Mouse (Mus musculus) left cerebral cortex, adult 9 months (tissue): ENCODE results near the gene Kcnj5.

Source experiments
- DNase-seq, 2 experiments: peaks; one replicate each; pipeline ENCODE4 v3.0.0; 2022; ENCODE audit warnings: low spot score in 2 of 2

Gene Kcnj5

GRCm38 (mm10) chr9:32320167-32320566 lies 24.0 kb downstream of the Kcnj5 start:
- no peak for DNase-seq

- DNase-seq: no peak
Measured at GRCm38 (mm10) chr9:32315999-32316398, 28.2 kb downstream of the Kcnj5 start.

DNA sequence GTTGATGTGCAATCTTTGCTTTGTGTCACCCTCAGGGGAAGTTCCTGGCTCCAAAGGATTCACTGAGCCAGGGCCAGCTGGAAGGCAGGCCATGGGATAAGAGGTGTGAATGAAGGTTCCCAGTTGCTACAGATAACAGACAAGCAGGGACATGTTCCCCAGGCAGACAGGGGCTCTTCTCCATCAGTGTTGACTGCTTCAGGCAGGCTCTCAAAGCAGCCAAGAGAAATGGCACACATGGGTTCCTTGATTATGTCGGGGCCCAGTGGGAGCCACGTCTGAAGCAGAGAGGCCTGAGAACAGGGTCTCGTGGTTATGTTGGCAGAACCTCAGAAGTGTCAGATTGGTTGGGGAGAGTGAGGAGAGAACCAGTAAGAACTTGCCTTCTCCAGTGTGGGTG lies 30.1 kb downstream of the Kcnj5 start:
- no peak for DNase-seq

- no peak for DNase-seq
Measured at GRCm38 (mm10) chr9:32312208-32312607, 31.9 kb downstream of the Kcnj5 start.

DNA sequence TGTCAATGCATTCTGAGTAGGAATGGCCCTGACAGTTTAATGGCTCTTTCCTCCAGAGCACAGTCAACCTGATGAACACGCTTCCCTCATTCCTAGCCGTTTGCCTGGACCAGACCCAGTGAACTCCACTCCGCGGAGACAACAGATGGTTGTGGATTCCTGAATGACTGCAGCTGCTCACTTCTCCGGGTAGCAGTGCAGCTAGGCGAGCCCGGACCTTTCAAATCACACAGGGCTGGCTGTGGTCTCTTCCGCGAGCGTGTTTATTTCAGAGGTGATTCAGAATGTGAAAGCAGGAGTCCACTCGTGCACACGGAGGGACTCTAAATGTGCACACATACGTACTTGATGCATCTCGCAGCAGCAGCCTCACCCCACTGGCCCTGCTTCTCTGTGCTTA lies 32.4 kb downstream of the Kcnj5 start:
- peak in 1 of 2 experiments; percentile 8 for DNase-seq

- no peak for DNase-seq
Measured at GRCm38 (mm10) chr9:32302501-32303150, 41.5 kb downstream of the Kcnj5 start.

DNA sequence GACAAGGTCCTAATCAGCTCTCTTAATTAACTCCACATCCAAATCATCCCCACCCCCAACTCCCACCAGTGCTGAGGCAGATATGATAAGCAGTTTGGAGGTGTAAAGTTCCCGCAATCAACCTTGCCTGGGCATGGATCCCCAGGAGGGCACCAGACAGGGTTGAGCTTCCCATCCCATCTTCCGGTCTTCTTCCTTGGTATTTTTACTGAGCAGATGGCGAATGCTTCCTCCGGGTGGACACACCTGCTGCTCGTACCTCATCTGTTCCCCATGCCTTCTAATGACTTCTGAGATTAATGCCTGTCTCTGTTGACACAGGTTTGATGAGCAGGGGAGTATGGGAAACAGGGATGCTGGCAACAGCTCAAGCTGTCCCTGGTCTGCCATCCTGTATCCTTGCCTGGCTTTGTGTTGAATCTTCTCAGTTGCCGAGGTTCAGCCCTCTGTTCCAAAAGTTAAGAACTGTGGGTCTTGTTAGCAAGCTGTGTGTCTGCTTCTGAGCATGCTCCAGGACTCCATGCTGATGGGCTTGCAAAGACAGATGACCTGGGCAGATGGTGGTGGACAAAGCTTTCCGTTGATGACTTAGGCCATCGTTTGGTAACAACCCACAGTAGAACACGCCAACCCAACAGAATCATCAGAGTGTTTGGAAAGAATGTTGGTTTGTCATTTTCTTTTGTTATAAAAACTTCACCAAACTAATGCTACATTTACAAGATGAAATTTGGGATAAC lies 48.9 kb downstream of the Kcnj5 start:
- DNase-seq: no peak

GRCm38 (mm10) chr9:32292686-32293085 lies 51.5 kb downstream of the Kcnj5 start:
- no peak for DNase-seq

DNA sequence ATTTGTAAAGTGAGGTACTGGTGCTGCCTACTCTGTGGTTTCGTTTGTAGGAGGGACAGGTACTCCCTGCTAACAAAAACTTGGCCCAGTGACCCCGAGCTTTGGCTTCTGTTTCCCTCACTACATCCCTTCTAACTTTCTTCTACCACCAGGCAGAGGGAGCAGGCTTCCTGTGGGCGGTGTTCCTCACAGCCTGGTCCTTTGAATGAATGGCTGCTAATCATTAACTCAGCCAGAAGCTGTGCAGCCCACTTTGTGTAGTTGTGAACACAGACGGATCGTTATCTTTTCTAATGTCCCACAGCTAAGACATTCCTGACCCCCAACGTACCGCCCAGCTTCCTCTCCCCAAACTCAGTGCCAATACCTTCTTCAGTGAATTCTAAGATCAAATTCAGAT lies 52.5 kb downstream of the Kcnj5 start:
- DNase-seq: no peak

DNA sequence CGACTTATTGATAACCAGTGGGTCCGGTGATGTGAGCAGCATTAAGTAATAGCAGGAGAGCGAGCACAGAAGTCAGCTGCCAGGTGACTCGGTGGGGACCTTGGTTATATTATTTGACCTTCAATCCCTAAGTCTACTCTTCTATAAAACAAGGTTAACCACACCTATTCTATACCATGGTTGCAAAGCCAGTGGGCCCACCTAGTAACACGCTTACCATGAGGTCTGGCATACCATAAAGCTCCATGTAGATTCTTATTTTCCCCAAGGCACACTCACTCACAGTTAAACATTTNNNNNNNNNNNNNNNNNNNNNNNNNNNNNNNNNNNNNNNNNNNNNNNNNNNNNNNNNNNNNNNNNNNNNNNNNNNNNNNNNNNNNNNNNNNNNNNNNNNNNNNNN lies 60.6 kb downstream of the Kcnj5 start:
- DNase-seq: no peak

- DNase-seq: no peak
Measured at GRCm38 (mm10) chr9:32280456-32280855, 63.7 kb downstream of the Kcnj5 start.

GRCm38 (mm10) chr9:32279789-32280188 lies 64.4 kb downstream of the Kcnj5 start:
- DNase-seq: no peak

GRCm38 (mm10) chr9:32278052-32278451 lies 66.1 kb downstream of the Kcnj5 start:
- DNase-seq: no peak

DNA sequence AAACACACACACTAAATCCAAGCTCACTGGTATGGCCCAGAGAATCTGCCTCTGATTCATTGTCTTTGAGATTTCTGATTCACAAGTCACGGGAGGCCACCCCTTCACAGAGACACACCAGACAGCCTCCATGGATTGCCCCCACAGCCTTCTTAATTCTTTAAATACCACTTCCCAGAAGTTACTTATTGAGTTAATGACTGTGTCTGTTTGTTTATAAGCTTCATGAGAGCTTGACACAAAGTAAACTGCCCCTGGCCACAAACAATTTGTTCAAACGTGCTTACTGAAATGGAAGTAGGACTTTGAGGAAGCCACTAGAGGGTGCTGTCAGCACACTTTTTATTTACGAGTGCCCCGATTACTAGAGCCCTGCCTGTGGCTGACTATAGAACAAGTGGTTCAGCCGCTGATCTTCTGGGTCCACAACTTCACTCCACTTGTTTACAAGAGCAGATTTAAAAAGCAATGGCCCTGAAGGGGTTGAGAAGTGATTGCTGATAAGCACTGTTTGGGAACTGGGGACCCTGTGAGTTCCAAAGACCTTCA lies 72.2 kb downstream of the Kcnj5 start:
- peak in 1 of 2 experiments; percentile 76 for DNase-seq
